In genomic region chr15:8581146-8581913, GRCm38 (mm10) we compare ENCODE assay signal across 21 mouse cellular contexts.
DNase-seq lines count a peak whose midpoint lies in the region; ATAC-seq and TF ChIP-seq lines count a peak whose summit lies in the region.
"Had no signal": no experiment of that assay in that cellular context is flagged by ENCODE, and none has a peak within 500 bp of the region (broad histone marks: within the 10 kb centered on the region; RNA-seq: fewer than 3 reads in every experiment).

No protein-coding gene starts in this region.

- no peak overlapping the region for H3K4me3 ChIP-seq in heart, embryonic 11.5 days (ENCODE audit: low read depth, low read length)
- H3K4me3 ChIP-seq in neural tube, embryonic 15.5 days (replicated peaks): no peak overlapping the region
- H3K4me3 ChIP-seq: hindbrain, embryonic 15.5 days; layer of hippocampus, adult 2 months had no signal

- H3K36me3 ChIP-seq in heart, embryonic 11.5 days (ENCODE audit: control insufficient read depth, insufficient read depth, low read length): no peaks in the 10 kb centered on the region
- no peaks in the 10 kb centered on the region for H3K36me3 ChIP-seq in neural tube, embryonic 15.5 days
- H3K36me3 ChIP-seq: hindbrain, embryonic 15.5 days had no signal

- no peak overlapping the region for H3K27ac ChIP-seq in heart, embryonic 11.5 days (ENCODE audit: low read depth, low read length)
- H3K27ac ChIP-seq in neural tube, embryonic 15.5 days (replicated peaks): no peak overlapping the region
- H3K27ac ChIP-seq: hindbrain, embryonic 15.5 days; layer of hippocampus, adult 2 months had no signal

- TF ChIP-seq CTCF in brain, embryonic 14.5 days (IDR thresholded peaks at IDR 0.05; ENCODE audit: borderline replicate concordance, extremely low read depth, insufficient read depth, insufficient read length): no peak

- no peak overlapping the region for H3K9ac ChIP-seq in heart, embryonic 11.5 days (ENCODE audit: low read depth, low read length)
- no peak overlapping the region for H3K9ac ChIP-seq in neural tube, embryonic 15.5 days (replicated peaks)
- H3K9ac ChIP-seq: hindbrain, embryonic 15.5 days had no signal

- peaks cover 3% of the 10 kb centered on the region; the same call in 1 of the 2 replicates for H3K27me3 ChIP-seq in heart, embryonic 11.5 days (ENCODE audit: control insufficient read depth, insufficient read depth, low read length)
- H3K27me3 ChIP-seq in neural tube, embryonic 15.5 days (replicated peaks): no peaks in the 10 kb centered on the region

- no peaks in the 10 kb centered on the region for H3K4me1 ChIP-seq in heart, embryonic 11.5 days (ENCODE audit: control insufficient read depth, insufficient read depth, low read length)
- no peaks in the 10 kb centered on the region for H3K4me1 ChIP-seq in neural tube, embryonic 15.5 days

- no peaks in the 10 kb centered on the region for H3K9me3 ChIP-seq in heart, embryonic 11.5 days (replicated peaks; ENCODE audit: control insufficient read depth, low read length)
- no peaks in the 10 kb centered on the region for H3K9me3 ChIP-seq in neural tube, embryonic 15.5 days (replicated peaks)
- H3K9me3 ChIP-seq: hindbrain, embryonic 15.5 days had no signal

- no peak for TF ChIP-seq POLR2A in brain, embryonic 14.5 days (IDR thresholded peaks at IDR 0.05; ENCODE audit: borderline replicate concordance, extremely low read depth, insufficient read depth, insufficient read length, poor library complexity, severe bottlenecking)

- no peak for ATAC-seq in heart, embryonic 11.5 days (replicated peaks; ENCODE audit: insufficient number of reproducible peaks, low FRiP score, low TSS enrichment)
- ATAC-seq in hematopoietic stem cell, adult 5-6 weeks (replicated peaks in 1 of 2; ENCODE audit: insufficient read depth in 1 of 2, low FRiP score in 2 of 2, low TSS enrichment in 1 of 2, low read depth in 1 of 2, poor library complexity in 2 of 2, severe bottlenecking in 2 of 2): peak; percentile 90 to 94
- no peak for ATAC-seq in neural tube, embryonic 15.5 days (ENCODE audit: low FRiP score)

- H3K4me2 ChIP-seq in heart, embryonic 11.5 days: no peak overlapping the region
- no peak overlapping the region for H3K4me2 ChIP-seq in neural tube, embryonic 15.5 days
- H3K4me2 ChIP-seq: hindbrain, embryonic 15.5 days; midbrain, embryonic 11.5 days had no signal

- WGBS in heart, embryonic 11.5 days (ENCODE audit: insufficient replicate concordance): 66% methylated on average over 8 of the region's 8 CpGs
- WGBS in neural tube, embryonic 15.5 days: 50% methylated on average over 8 of the region's 8 CpGs

- peak; percentile 52 for DNase-seq in heart, adult 11 months
- peak; percentile 47 for DNase-seq in brain, embryonic 14.5 days (ENCODE audit: low read depth)
- DNase-seq in neural tube, embryonic 10.5 days (ENCODE audit: extremely low spot score, low spot score): no peak
- DNase-seq in right cerebral cortex, adult 2 months (ENCODE audit: low spot score in 2 of 2): no peak
- DNase-seq: cerebellum, adult 18-20 months; cerebellum, postnatal 25 days; gastrocnemius, postnatal 36 days; heart, postnatal 4 days; kidney, adult 2 months; kidney, postnatal 25 days; layer of hippocampus, postnatal 36 days; lung, postnatal 4 days; right cerebral cortex, postnatal 25 days; thymus, adult 2 months; thymus, postnatal 4 days had no signal

Comparison
In these comparisons a context has a peak if more than half of its experiments do, and no peak if none do; other contexts are left out.
1. DNase-seq: peak in heart, adult 11 months (single experiment) and brain, embryonic 14.5 days (single experiment); none in neural tube, embryonic 10.5 days (single experiment) and right cerebral cortex, adult 2 months (0 of 2).
2. ATAC-seq: peak in hematopoietic stem cell, adult 5-6 weeks (2 of 2); none in heart, embryonic 11.5 days (single experiment) and neural tube, embryonic 15.5 days (single experiment).